In the genomic region with DNA sequence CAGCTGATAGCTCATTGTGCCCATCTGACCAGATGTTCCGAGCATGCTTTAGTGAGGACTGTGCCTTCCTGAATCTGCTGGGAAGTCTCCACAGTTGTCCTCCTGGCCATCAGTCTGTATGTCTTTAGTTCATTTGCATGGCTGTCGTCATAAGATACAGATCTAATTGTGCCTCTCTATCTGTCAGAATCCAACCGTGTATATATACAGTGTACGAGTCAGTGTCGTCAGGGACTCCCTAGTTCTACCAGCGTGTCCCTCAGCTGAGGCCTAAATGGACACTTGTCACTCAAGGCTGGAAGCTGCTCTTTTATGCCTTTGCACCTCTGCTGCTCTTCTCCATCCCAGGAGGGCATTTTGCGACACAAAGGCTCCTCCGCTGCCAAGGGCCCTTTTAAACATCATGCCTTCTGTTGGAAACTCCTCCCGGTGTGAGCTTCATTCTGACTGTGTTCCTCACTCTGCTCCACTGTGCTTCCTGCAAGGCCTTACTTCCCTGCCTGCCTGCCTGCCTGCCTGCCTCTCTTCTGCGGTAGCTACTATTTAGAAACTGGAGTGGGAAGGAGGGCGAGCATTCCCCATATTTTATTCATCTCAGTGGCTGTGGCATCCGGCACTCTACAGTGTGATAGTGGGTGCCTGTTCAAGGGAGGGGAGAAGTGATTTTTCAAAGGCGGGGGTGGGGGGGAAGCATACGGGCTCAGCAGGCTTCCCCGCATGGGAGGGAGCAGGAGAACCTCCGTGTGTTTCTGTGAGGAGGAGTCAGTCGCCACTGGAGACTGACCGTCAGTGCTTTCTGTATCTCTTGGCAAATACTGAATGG, we compare ENCODE assay signal across 9 mouse cellular contexts. TPM values are rescaled to one million over a fixed set of nuclear protein-coding genes. Genes with fewer than 3 reads are reported as not detected.
DNase-seq lines count a peak whose midpoint lies in the region; ATAC-seq and TF ChIP-seq lines count a peak whose summit lies in the region.
"Had no signal": no experiment of that assay in that cellular context is flagged by ENCODE, and none has a peak within 500 bp of the region (broad histone marks: within the 10 kb centered on the region; RNA-seq: fewer than 3 reads in every experiment).

No protein-coding gene starts in this region.

- no peaks in the 10 kb centered on the region for H3K27me3 ChIP-seq in lung, embryonic 14.5 days (ENCODE audit: insufficient read depth, low read length)
- H3K27me3 ChIP-seq in hindbrain, embryonic 16.5 days (replicated peaks; ENCODE audit: control insufficient read depth, insufficient read depth, low read length), result no peaks in the 10 kb centered on the region

- no peaks in the 10 kb centered on the region for H3K9me3 ChIP-seq in lung, embryonic 14.5 days (ENCODE audit: low read depth, low read length)
- H3K9me3 ChIP-seq in hindbrain, embryonic 16.5 days (ENCODE audit: control insufficient read depth, low read length), result no peaks in the 10 kb centered on the region

- H3K4me2 ChIP-seq in lung, embryonic 14.5 days, result peak overlapping the region; percentile 54
- H3K4me2 ChIP-seq in hindbrain, embryonic 16.5 days (ENCODE audit: low read length), result peak overlapping the region; percentile 40

- no peak for TF ChIP-seq CTCF in lung, embryonic 14.5 days (IDR thresholded peaks at IDR 0.05; ENCODE audit: low read depth)
- no peak for TF ChIP-seq CTCF in lung, adult 2 months (IDR thresholded peaks at IDR 0.05; ENCODE audit: insufficient read depth, low read length)

- no peak overlapping the region for H3K4me3 ChIP-seq in lung, embryonic 14.5 days (ENCODE audit: low read depth, low read length)
- H3K4me3 ChIP-seq in lung, adult 2 months (replicated peaks; ENCODE audit: extremely low read depth, low read depth, low read length), result no peak overlapping the region
- H3K4me3 ChIP-seq in hindbrain, embryonic 16.5 days (ENCODE audit: low read length), result no peak overlapping the region
- H3K4me3 ChIP-seq: myocyte had no signal

- no peak overlapping the region; the same call in 1 of the 2 replicates for H3K9ac ChIP-seq in lung, embryonic 14.5 days
- H3K9ac ChIP-seq in hindbrain, embryonic 16.5 days (ENCODE audit: low read depth, low read length), result peak overlapping the region; percentile 11; the same call in 1 of the 2 replicates

- no peak for TF ChIP-seq POLR2A in lung, adult 2 months (IDR thresholded peaks at IDR 0.05; ENCODE audit: borderline replicate concordance, extremely low read depth, low read depth, low read length)

- H3K36me3 ChIP-seq in lung, embryonic 14.5 days (ENCODE audit: insufficient read depth), result no peaks in the 10 kb centered on the region
- no peaks in the 10 kb centered on the region for H3K36me3 ChIP-seq in hindbrain, embryonic 16.5 days (ENCODE audit: control insufficient read depth, insufficient read depth, low read length)

- DNase-seq in embryo, embryonic 9.5 days (ENCODE audit: extremely low spot score), result peak; percentile 12
- no peak for DNase-seq in embryo, embryonic 11 days
- DNase-seq in lung, embryonic 14.5 days, result peak; percentile 27
- no peak for DNase-seq in lung, adult 2 months
- peak; percentile 35 for DNase-seq in right cerebral cortex, postnatal 14 days
- DNase-seq in urinary bladder, postnatal 10 days (ENCODE audit: low spot score), result no peak
- no peak for DNase-seq in c-Kit-positive CD71-positive TER-119-positive erythroid progenitor cells, embryonic 14.5 days (ENCODE audit: low spot score)

- no peak overlapping the region for H3K27ac ChIP-seq in lung, embryonic 14.5 days (ENCODE audit: low read depth)
- peak overlapping the region; percentile 65 for H3K27ac ChIP-seq in hindbrain, embryonic 16.5 days (ENCODE audit: low read depth, low read length)

- H3K4me1 ChIP-seq in lung, embryonic 14.5 days (ENCODE audit: insufficient read depth), result peaks cover 8% of the 10 kb centered on the region; the same call in 1 of the 2 replicates
- H3K4me1 ChIP-seq in lung, adult 2 months (ENCODE audit: control insufficient read depth, insufficient read depth, low read length), result peaks cover 3% of the 10 kb centered on the region; the same call in 1 of the 2 replicates
- peaks cover 35% of the 10 kb centered on the region for H3K4me1 ChIP-seq in hindbrain, embryonic 16.5 days (ENCODE audit: control insufficient read depth, insufficient read depth, low read depth, low read length)

- ATAC-seq in lung, embryonic 14.5 days (ENCODE audit: insufficient read depth), result peak; percentile 64; the same call in 1 of the 2 replicates
- peak; percentile 55 for ATAC-seq in hindbrain, embryonic 16.5 days

- WGBS in lung, embryonic 14.5 days, result 22% methylated on average over 18 of the region's 18 CpGs
- WGBS in lung, adult 2 months, result 34% methylated on average over 18 of the region's 18 CpGs
- WGBS in hindbrain, embryonic 16.5 days, result 13% methylated on average over 18 of the region's 18 CpGs

RNA-seq across cellular contexts. Expression of a gene that starts 29.6 kb away (rescaled TPM):
- 2.4 and 3.0 TPM in 2 replicates for polyA plus RNA-seq in lung, embryonic 14.5 days (2014; fragmentation: Nextera tagmentation; extraction: Ambion mirVana)
- 5.0 and 6.5 TPM in 2 replicates for polyA plus RNA-seq in lung, adult 2 months (2012; rRNA removed)
- polyA plus RNA-seq in hindbrain, embryonic 16.5 days (2015; fragmentation: Nextera tagmentation; extraction: Ambion mirVana), result 5.3 and 8.8 TPM in 2 replicates
- polyA plus RNA-seq: myocyte had no signal

Comparison
In these comparisons a context has a peak if more than half of its experiments do, and no peak if none do; other contexts are left out.
1. DNase-seq: peak in embryo, embryonic 9.5 days (single experiment), lung, embryonic 14.5 days (single experiment) and right cerebral cortex, postnatal 14 days (single experiment); none in embryo, embryonic 11 days (single experiment), lung, adult 2 months (single experiment), urinary bladder, postnatal 10 days (single experiment) and c-Kit-positive CD71-positive TER-119-positive erythroid progenitor cells, embryonic 14.5 days (single experiment).